Mouse (Mus musculus) cerebellum, adult 9-10 months (tissue): ENCODE measurements around the gene Sh2d3c.

Experiments
- DNase-seq: peaks from one replicate; pipeline ENCODE4 v3.0.0; 2022

Gene Sh2d3c

DNA sequence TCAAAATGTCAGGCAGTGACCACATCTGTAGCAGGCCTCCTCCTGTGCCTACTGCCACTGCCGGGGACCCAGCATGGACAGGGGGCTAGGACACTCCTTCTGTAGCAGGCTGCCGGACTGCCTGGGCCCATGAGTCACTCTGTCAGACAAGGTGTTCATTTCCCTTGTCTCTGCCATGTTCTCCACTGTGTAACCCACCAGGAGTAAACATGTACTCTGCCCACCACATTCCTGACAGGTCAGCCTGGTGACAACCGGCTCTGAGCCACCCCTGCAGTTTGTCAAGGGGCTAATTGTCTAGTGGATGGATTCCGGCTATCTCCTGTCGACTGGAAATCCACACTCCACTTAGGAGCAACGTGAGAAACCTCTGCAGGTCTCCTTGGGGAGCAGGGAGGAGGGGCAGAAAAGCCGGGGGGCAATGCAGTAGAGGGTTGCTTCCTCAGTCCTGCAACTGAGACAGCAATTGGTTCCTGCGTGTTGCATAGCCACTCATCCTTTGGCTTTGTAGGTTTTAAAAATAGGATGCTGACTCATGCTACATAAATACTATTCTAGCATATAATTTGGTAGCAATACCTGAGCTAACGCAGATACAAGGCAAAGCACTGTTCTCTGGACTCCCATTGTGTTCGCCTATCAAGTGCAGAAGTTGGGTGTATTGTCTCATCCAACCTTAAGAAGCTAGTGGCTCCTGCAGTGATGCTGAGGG is 77.6 kb downstream of the Sh2d3c start:
- DNase-seq, result no peak
